Mouse (Mus musculus): Measurements from ENCODE around the gene Aanat. TPM values are rescaled to one million over a fixed set of nuclear protein-coding genes. Genes with fewer than 3 reads are reported as not detected.

Gene Aanat
- polyA plus RNA-seq, 1 experiment from 2014 or later, result 0.51 TPM

GRCm38 (mm10) chr11:116620559-116621253 lies 34.5 kb downstream of the Aanat start:
- Histone ChIP-seq H3K27me3 (replicated peaks; ENCODE audit: control insufficient read depth, insufficient read depth, low read length) (peaks cover 22% of the 10 kb centered on the region), H3K4me1 (ENCODE audit: control insufficient read depth, insufficient read depth, low read depth, low read length) (peaks cover 37% of the 10 kb centered on the region), H3K27ac (ENCODE audit: low read depth, low read length) (0 out of 2 replicates have a peak overlapping the region, but pooled peaks have one; percentile 6), H3K36me3 (ENCODE audit: control insufficient read depth, insufficient read depth, low read length) (no peaks in the 10 kb centered on the region), H3K9ac (ENCODE audit: low read depth, low read length) (no peak overlapping the region), H3K4me2 (ENCODE audit: low read length) (no peak overlapping the region), H3K9me3 (ENCODE audit: control insufficient read depth, low read length) (no peaks in the 10 kb centered on the region), H3K4me3 (ENCODE audit: low read length) (no peak overlapping the region)
- ATAC-seq, result peak; percentile 32
- 78% methylated on average over 10 of the region's 10 CpGs for WGBS

GRCm38 (mm10) chr11:116621258-116621704 lies 35.0 kb downstream of the Aanat start:
- Histone ChIP-seq H3K4me2 (ENCODE audit: low read length) (no peak overlapping the region), H3K9ac (ENCODE audit: low read depth, low read length) (no peak overlapping the region), H3K36me3 (ENCODE audit: control insufficient read depth, insufficient read depth, low read length) (no peaks in the 10 kb centered on the region), H3K27me3 (replicated peaks; ENCODE audit: control insufficient read depth, insufficient read depth, low read length) (peaks cover 22% of the 10 kb centered on the region), H3K9me3 (ENCODE audit: control insufficient read depth, low read length) (no peaks in the 10 kb centered on the region), H3K4me1 (ENCODE audit: control insufficient read depth, insufficient read depth, low read depth, low read length) (peaks cover 37% of the 10 kb centered on the region), H3K4me3 (ENCODE audit: low read length) (no peak overlapping the region), H3K27ac (ENCODE audit: low read depth, low read length) (peak overlapping the region; percentile 16; the same call in 1 of the 2 replicates)
- peak; percentile 79 for ATAC-seq
- WGBS, result 47% methylated on average over 6 of the region's 6 CpGs

- WGBS, result 10% methylated on average over 28 of the region's 40 CpGs
- ATAC-seq, result no peak
- H3K36me3 ChIP-seq (ENCODE audit: control insufficient read depth, insufficient read depth, low read length), result no peaks in the 10 kb centered on the region
- peaks cover 22% of the 10 kb centered on the region for H3K27me3 ChIP-seq (replicated peaks; ENCODE audit: control insufficient read depth, insufficient read depth, low read length)
- peak overlapping the region; percentile 80 for H3K4me2 ChIP-seq (ENCODE audit: low read length)
- H3K9me3 ChIP-seq (ENCODE audit: control insufficient read depth, low read length), result no peaks in the 10 kb centered on the region
- peaks cover 37% of the 10 kb centered on the region for H3K4me1 ChIP-seq (ENCODE audit: control insufficient read depth, insufficient read depth, low read depth, low read length)
- H3K9ac ChIP-seq (ENCODE audit: low read depth, low read length), result peak overlapping the region; percentile 66
- H3K27ac ChIP-seq (ENCODE audit: low read depth, low read length), result no peak overlapping the region
- peak overlapping the region; percentile 56 for H3K4me3 ChIP-seq (ENCODE audit: low read length)
These were observed 37.3 kb downstream of the Aanat start for GRCm38 (mm10) chr11:116623281-116624124.

GRCm38 (mm10) chr11:116624131-116624832 lies 38.0 kb downstream of the Aanat start:
- no peak for ATAC-seq
- no peaks in the 10 kb centered on the region for H3K9me3 ChIP-seq (ENCODE audit: control insufficient read depth, low read length)

GRCm38 (mm10) chr11:116625081-116626000 lies 39.1 kb downstream of the Aanat start:
- WGBS, result 76% methylated on average over 17 of the region's 17 CpGs

More at GRCm38 (mm10) chr11:116624131-116624832, 38.0 kb downstream of the Aanat start:
- Histone ChIP-seq H3K4me1 (ENCODE audit: control insufficient read depth, insufficient read depth, low read depth, low read length) (peaks cover 36% of the 10 kb centered on the region), H3K27me3 (replicated peaks; ENCODE audit: control insufficient read depth, insufficient read depth, low read length) (peaks cover 22% of the 10 kb centered on the region), H3K9ac (ENCODE audit: low read depth, low read length) (peak overlapping the region; percentile 66), H3K4me2 (ENCODE audit: low read length) (peak overlapping the region; percentile 80), H3K36me3 (ENCODE audit: control insufficient read depth, insufficient read depth, low read length) (no peaks in the 10 kb centered on the region), H3K27ac (ENCODE audit: low read depth, low read length) (no peak overlapping the region), H3K4me3 (ENCODE audit: low read length) (peak overlapping the region; percentile 56)
- 13% methylated on average over 42 of the region's 42 CpGs for WGBS

GRCm38 (mm10) chr11:116626299-116627071 lies 40.3 kb downstream of the Aanat start, which contains the start of gene Rhbdf2:
TSS of gene Rhbdf2 (minus strand) at chr11:116627019.
- H3K9me3 ChIP-seq (ENCODE audit: control insufficient read depth, low read length), result no peaks in the 10 kb centered on the region
- peaks cover 22% of the 10 kb centered on the region for H3K27me3 ChIP-seq (replicated peaks; ENCODE audit: control insufficient read depth, insufficient read depth, low read length)
- peaks cover 18% of the 10 kb centered on the region for H3K4me1 ChIP-seq (ENCODE audit: control insufficient read depth, insufficient read depth, low read depth, low read length)
- H3K9ac ChIP-seq (ENCODE audit: low read depth, low read length), result no peak within 1 kb of the TSS
- H3K36me3 ChIP-seq (ENCODE audit: control insufficient read depth, insufficient read depth, low read length), result no peaks in the 10 kb centered on the region
- H3K4me2 ChIP-seq (ENCODE audit: low read length), result no peak within 1 kb of the TSS
- 73% methylated on average over 10 of the region's 10 CpGs for WGBS
- H3K4me3 ChIP-seq (ENCODE audit: low read length), result no peak within 1 kb of the TSS
- no peak for ATAC-seq
- H3K27ac ChIP-seq (ENCODE audit: low read depth, low read length), result no peak within 1 kb of the TSS

More at GRCm38 (mm10) chr11:116625081-116626000, 39.1 kb downstream of the Aanat start:
- Histone ChIP-seq H3K4me1 (ENCODE audit: control insufficient read depth, insufficient read depth, low read depth, low read length) (peaks cover 26% of the 10 kb centered on the region), H3K9ac (ENCODE audit: low read depth, low read length) (no peak overlapping the region; the same call in 1 of the 2 replicates), H3K4me2 (ENCODE audit: low read length) (no peak overlapping the region), H3K9me3 (ENCODE audit: control insufficient read depth, low read length) (no peaks in the 10 kb centered on the region), H3K27ac (ENCODE audit: low read depth, low read length) (no peak overlapping the region), H3K27me3 (replicated peaks; ENCODE audit: control insufficient read depth, insufficient read depth, low read length) (peaks cover 22% of the 10 kb centered on the region), H3K36me3 (ENCODE audit: control insufficient read depth, insufficient read depth, low read length) (no peaks in the 10 kb centered on the region), H3K4me3 (ENCODE audit: low read length) (no peak overlapping the region)
- no peak for ATAC-seq

- Histone ChIP-seq H3K4me1 (ENCODE audit: control insufficient read depth, insufficient read depth, low read depth, low read length) (peaks cover 13% of the 10 kb centered on the region), H3K27ac (ENCODE audit: low read depth, low read length) (no peak overlapping the region), H3K27me3 (replicated peaks; ENCODE audit: control insufficient read depth, insufficient read depth, low read length) (peaks cover 22% of the 10 kb centered on the region), H3K9me3 (ENCODE audit: control insufficient read depth, low read length) (no peaks in the 10 kb centered on the region), H3K36me3 (ENCODE audit: control insufficient read depth, insufficient read depth, low read length) (no peaks in the 10 kb centered on the region), H3K4me2 (ENCODE audit: low read length) (no peak overlapping the region), H3K9ac (ENCODE audit: low read depth, low read length) (no peak overlapping the region), H3K4me3 (ENCODE audit: low read length) (no peak overlapping the region)
- 42% methylated on average over 10 of the region's 10 CpGs for WGBS
- no peak for ATAC-seq
These were observed 41.1 kb downstream of the Aanat start for GRCm38 (mm10) chr11:116627072-116628020.

All from hindbrain, embryonic 16.5 days (tissue).